Comparison of ENCODE assay signal across 8 mouse cellular contexts in the genomic region with DNA sequence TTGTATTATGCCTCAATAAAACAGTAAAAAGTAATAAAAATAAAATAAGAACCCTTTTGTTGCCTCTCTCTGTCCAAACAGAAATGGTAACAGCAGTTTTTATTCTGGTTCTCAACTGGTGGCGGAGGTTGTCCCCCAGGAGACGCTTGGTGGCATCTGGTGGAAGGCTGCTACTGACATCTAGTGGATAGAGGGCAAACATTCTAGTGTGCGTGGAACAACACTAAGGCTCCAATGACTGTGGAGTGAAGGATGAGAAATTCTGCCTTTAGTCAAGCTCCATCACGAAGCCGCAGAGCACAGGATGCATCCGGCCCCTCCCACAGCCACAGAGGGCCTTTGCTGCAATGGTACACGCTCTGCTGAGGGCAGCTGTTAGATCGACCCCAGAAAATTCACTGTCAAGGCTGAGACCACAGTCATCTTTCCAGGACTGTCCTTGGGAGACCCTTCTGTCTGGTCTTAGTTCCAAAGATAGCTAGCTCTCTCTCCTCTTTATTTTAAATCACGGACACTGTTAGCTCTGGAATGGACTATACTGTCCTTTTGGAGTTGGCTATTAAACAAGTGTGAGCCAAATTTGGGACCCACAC. TPM values are rescaled to one million over a fixed set of nuclear protein-coding genes. Genes with fewer than 3 reads are reported as not detected.
DNase-seq lines count a peak whose midpoint lies in the region; ATAC-seq lines count a peak whose summit lies in the region.

No protein-coding gene starts in this region.

- 26% methylated on average over 9 of the region's 9 CpGs for WGBS in forebrain, embryonic 12.5 days
- WGBS in hindbrain, embryonic 13.5 days, result 22% methylated on average over 9 of the region's 9 CpGs

- no peaks in the 10 kb centered on the region for H3K9me3 ChIP-seq in forebrain, embryonic 12.5 days
- H3K9me3 ChIP-seq in hindbrain, embryonic 13.5 days, result no peaks in the 10 kb centered on the region

- H3K4me3 ChIP-seq in forebrain, embryonic 12.5 days (replicated peaks), result no peak overlapping the region
- H3K4me3 ChIP-seq in hindbrain, embryonic 13.5 days, result no peak overlapping the region

- H3K9ac ChIP-seq in forebrain, embryonic 12.5 days, result no peak overlapping the region
- H3K9ac ChIP-seq in hindbrain, embryonic 13.5 days, result peak overlapping the region; percentile 46; the same call in 1 of the 2 replicates

- no peaks in the 10 kb centered on the region for H3K4me1 ChIP-seq in forebrain, embryonic 12.5 days
- H3K4me1 ChIP-seq in hindbrain, embryonic 13.5 days (replicated peaks), result no peaks in the 10 kb centered on the region; the same call in 1 of the 2 replicates

- no peak overlapping the region for H3K4me2 ChIP-seq in forebrain, embryonic 12.5 days
- no peak overlapping the region for H3K4me2 ChIP-seq in hindbrain, embryonic 13.5 days

- ATAC-seq in forebrain, embryonic 12.5 days (ENCODE audit: low FRiP score), result peak; percentile 80; the same call in 1 of the 2 replicates
- peak; percentile 73 for ATAC-seq in hindbrain, embryonic 13.5 days (ENCODE audit: low FRiP score)
- peak; percentile 91 for ATAC-seq in megakaryocyte, adult 5-6 weeks (ENCODE audit: poor library complexity, severe bottlenecking)

- no peaks in the 10 kb centered on the region for H3K27me3 ChIP-seq in forebrain, embryonic 12.5 days
- no peaks in the 10 kb centered on the region for H3K27me3 ChIP-seq in hindbrain, embryonic 13.5 days

- no peaks in the 10 kb centered on the region for H3K36me3 ChIP-seq in forebrain, embryonic 12.5 days (replicated peaks)
- H3K36me3 ChIP-seq in hindbrain, embryonic 13.5 days, result no peaks in the 10 kb centered on the region

- peak; percentile 48 to 76 for DNase-seq in adrenal gland, adult (ENCODE audit: inconsistent age in 2 of 2, low spot score in 1 of 2)
- no peak for DNase-seq in adrenal gland, postnatal 4 days (ENCODE audit: low spot score in 2 of 2)
- DNase-seq in brain, embryonic 18.5 days (ENCODE audit: low read depth, low spot score), result peak; percentile 14
- DNase-seq in layer of hippocampus, postnatal 10 days (ENCODE audit: low spot score in 2 of 2), result peak; percentile 41 to 63
- DNase-seq in right cerebral cortex, postnatal 25 days, result peak; percentile 32

- no peak overlapping the region for H3K27ac ChIP-seq in forebrain, embryonic 12.5 days
- no peak overlapping the region for H3K27ac ChIP-seq in hindbrain, embryonic 13.5 days

RNA-seq across cellular contexts. Expression of a gene that starts 11.6 kb away (rescaled TPM):
- not detected for total RNA-seq in adrenal gland, postnatal 4 days (2021)
- not detected in 2 replicates for polyA plus RNA-seq in forebrain, embryonic 12.5 days (2016; fragmentation: Nextera tagmentation; extraction: Ambion mirVana)
- polyA plus RNA-seq in hindbrain, embryonic 13.5 days (2015; fragmentation: Nextera tagmentation; extraction: Ambion mirVana), result not detected in 2 replicates
- total RNA-seq in layer of hippocampus, postnatal 10 days (2021), result not detected
- total RNA-seq in megakaryocyte, adult 5-6 weeks (2015), result not detected in 2 replicates
- total RNA-seq in megakaryocyte, adult 5-6 weeks (2017), result not detected in 2 replicates

RNA-seq across cellular contexts. Expression of a gene that starts 16.8 kb away (rescaled TPM):
- total RNA-seq in adrenal gland, postnatal 4 days (2021), result 10 to 100 TPM in 1 of 2 experiments, 1 to 10 TPM in 1; 5.4 to 10.0 TPM
- not detected in 2 replicates for polyA plus RNA-seq in forebrain, embryonic 12.5 days (2016; fragmentation: Nextera tagmentation; extraction: Ambion mirVana)
- not detected in 2 replicates for polyA plus RNA-seq in hindbrain, embryonic 13.5 days (2015; fragmentation: Nextera tagmentation; extraction: Ambion mirVana)
- total RNA-seq in layer of hippocampus, postnatal 10 days (2021), result not detected
- total RNA-seq in megakaryocyte, adult 5-6 weeks (2015), result not detected in 2 replicates
- total RNA-seq in megakaryocyte, adult 5-6 weeks (2017), result not detected in 2 replicates

RNA-seq across cellular contexts. Expression of a gene that starts 33.0 kb away (rescaled TPM):
- total RNA-seq in adrenal gland, postnatal 4 days (2021), result not detected
- polyA plus RNA-seq in forebrain, embryonic 12.5 days (2016; fragmentation: Nextera tagmentation; extraction: Ambion mirVana), result not detected in 2 replicates
- not detected in 2 replicates for polyA plus RNA-seq in hindbrain, embryonic 13.5 days (2015; fragmentation: Nextera tagmentation; extraction: Ambion mirVana)
- total RNA-seq in layer of hippocampus, postnatal 10 days (2021), result not detected
- total RNA-seq in megakaryocyte, adult 5-6 weeks (2015), result not detected in 2 replicates
- not detected in 2 replicates for total RNA-seq in megakaryocyte, adult 5-6 weeks (2017)

RNA-seq across cellular contexts. Expression of a gene that starts 44.0 kb away (rescaled TPM):
- total RNA-seq in adrenal gland, postnatal 4 days (2021), result 10 to 100 TPM; 13.9 to 17.2 TPM
- polyA plus RNA-seq in forebrain, embryonic 12.5 days (2016; fragmentation: Nextera tagmentation; extraction: Ambion mirVana), result 0.46 and 0.73 TPM in 2 replicates
- polyA plus RNA-seq in hindbrain, embryonic 13.5 days (2015; fragmentation: Nextera tagmentation; extraction: Ambion mirVana), result 5.2 and 6.3 TPM in 2 replicates
- 10 to 100 TPM; 22.2 to 27.4 TPM for total RNA-seq in layer of hippocampus, postnatal 10 days (2021)
- total RNA-seq in megakaryocyte, adult 5-6 weeks (2015), result not detected in 2 replicates
- total RNA-seq in megakaryocyte, adult 5-6 weeks (2017), result not detected in 2 replicates

RNA-seq across cellular contexts. Expression of a gene that starts 53.8 kb away (rescaled TPM):
- 100 to 1,000 TPM; 158 to 168 TPM for total RNA-seq in adrenal gland, postnatal 4 days (2021)
- 183 and 188 TPM in 2 replicates for polyA plus RNA-seq in forebrain, embryonic 12.5 days (2016; fragmentation: Nextera tagmentation; extraction: Ambion mirVana)
- 281 and 286 TPM in 2 replicates for polyA plus RNA-seq in hindbrain, embryonic 13.5 days (2015; fragmentation: Nextera tagmentation; extraction: Ambion mirVana)
- 100 to 1,000 TPM; 109 to 123 TPM for total RNA-seq in layer of hippocampus, postnatal 10 days (2021)
- total RNA-seq in megakaryocyte, adult 5-6 weeks (2015), result 190 and 212 TPM in 2 replicates
- 135 and 165 TPM in 2 replicates for total RNA-seq in megakaryocyte, adult 5-6 weeks (2017)

Comparison
In these comparisons a context has a peak if more than half of its experiments do, and no peak if none do; other contexts are left out.
1. DNase-seq: peak in adrenal gland, adult (2 of 2), brain, embryonic 18.5 days (single experiment), layer of hippocampus, postnatal 10 days (2 of 2) and right cerebral cortex, postnatal 25 days (single experiment); none in adrenal gland, postnatal 4 days (0 of 2).
2. RNA of a gene that starts 16.8 kb away (total RNA-seq): 5.4 to 10.0 TPM in adrenal gland, postnatal 4 days; not detected in layer of hippocampus, postnatal 10 days and not detected in megakaryocyte, adult 5-6 weeks; every median in the first group is over 4 times any median in the second.
3. Peak in every context shown above with its lines, with median percentiles within 50 percentile points of each other: ATAC-seq.